Mouse (Mus musculus): ENCODE results near the gene Lrch1. TPM values are rescaled to one million over a fixed set of nuclear protein-coding genes. Genes with fewer than 3 reads are reported as not detected.

Gene Lrch1
- polyA plus RNA-seq, 1 experiment from 2014 or later: 12.2 TPM

DNA sequence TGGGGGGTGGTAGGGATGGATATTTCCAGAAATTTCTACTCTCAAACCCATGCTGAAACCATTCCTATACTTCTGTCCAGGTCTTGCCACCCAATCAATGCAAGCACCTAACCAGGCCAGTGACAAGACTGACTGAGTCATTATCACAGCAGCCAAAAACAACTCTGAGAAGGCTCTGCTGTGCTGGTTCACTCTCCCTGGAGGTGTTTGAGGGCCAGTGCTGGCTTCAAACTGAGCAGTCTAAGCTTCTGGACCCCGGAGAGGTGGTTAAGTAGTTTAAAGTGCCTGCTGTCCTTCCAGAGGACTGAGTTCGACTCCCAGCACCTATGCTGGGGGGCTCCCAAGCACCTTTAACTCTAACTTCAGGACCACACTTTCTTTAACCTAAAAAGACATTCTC is 107.3 kb downstream of the Lrch1 start:
- 0 out of 2 replicates have a peak overlapping the region, but pooled peaks have one; percentile 49 for H3K27ac ChIP-seq (replicated peaks)
- WGBS: 82% methylated on average over 2 of the region's 2 CpGs
- no peak for ATAC-seq (ENCODE audit: low read depth)

DNA sequence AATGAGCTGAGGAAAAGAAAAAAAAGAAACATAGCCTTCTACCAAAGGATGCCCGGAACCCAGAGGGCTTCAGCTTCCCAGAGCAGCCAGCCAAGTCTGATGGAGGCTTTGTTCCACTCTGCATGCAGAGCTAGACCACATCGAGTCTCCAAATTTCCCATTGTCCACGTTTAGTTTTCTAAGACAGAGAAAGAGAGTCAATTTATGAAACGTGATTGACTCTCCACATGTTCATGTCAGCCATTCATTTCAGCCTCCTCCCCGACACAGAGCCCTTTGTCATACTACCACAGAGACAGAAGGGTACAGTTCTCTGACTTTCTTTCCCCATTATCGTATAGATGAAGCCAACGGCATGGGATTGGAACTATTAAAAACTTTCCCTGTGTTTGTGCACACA is 108.9 kb downstream of the Lrch1 start:
- Histone ChIP-seq H3K9ac (no peak overlapping the region), H3K4me1 (replicated peaks) (peaks cover 19% of the 10 kb centered on the region; the same call in 1 of the 2 replicates), H3K9me3 (no peaks in the 10 kb centered on the region), H3K4me2 (no peak overlapping the region), H3K27ac (replicated peaks) (no peak overlapping the region), H3K27me3 (no peaks in the 10 kb centered on the region), H3K4me3 (no peak overlapping the region), H3K36me3 (no peaks in the 10 kb centered on the region)
- WGBS: 73% methylated on average over 7 of the region's 7 CpGs
- no peak for ATAC-seq (ENCODE audit: low read depth)

More for the DNA sequence above, 107.3 kb downstream of the Lrch1 start:
- Histone ChIP-seq H3K9ac (no peak overlapping the region), H3K4me3 (no peak overlapping the region), H3K4me1 (replicated peaks) (peaks cover 26% of the 10 kb centered on the region; the same call in 1 of the 2 replicates), H3K9me3 (no peaks in the 10 kb centered on the region), H3K36me3 (no peaks in the 10 kb centered on the region), H3K4me2 (no peak overlapping the region), H3K27me3 (no peaks in the 10 kb centered on the region)

DNA sequence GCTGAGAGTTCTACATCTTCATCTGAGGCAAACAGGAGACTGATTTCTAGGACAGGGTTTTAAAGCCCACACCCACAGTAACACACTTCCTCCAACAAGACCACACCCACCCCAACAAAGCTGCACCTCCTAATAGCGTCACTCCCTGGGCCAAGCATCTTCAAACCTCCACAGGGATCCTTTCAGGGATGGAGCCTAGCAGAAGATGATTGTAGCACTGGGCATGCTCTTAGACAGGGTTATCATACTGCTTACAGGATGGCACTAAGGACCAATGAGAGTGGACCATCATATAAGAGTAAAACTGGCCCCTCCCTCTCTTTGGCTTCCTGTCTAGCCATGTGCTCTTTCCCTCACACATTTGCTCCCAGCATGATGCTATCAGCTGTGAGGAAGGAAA is 112.7 kb downstream of the Lrch1 start:
- H3K9ac ChIP-seq: no peak overlapping the region
- no peak overlapping the region for H3K4me2 ChIP-seq
- H3K4me3 ChIP-seq: no peak overlapping the region
- H3K27ac ChIP-seq (replicated peaks): no peak overlapping the region
- 64% methylated on average over 1 of the region's 1 CpGs for WGBS
- peaks cover 18% of the 10 kb centered on the region for H3K4me1 ChIP-seq (replicated peaks)
- H3K9me3 ChIP-seq: no peaks in the 10 kb centered on the region
- no peak for ATAC-seq (ENCODE audit: low read depth)
- no peaks in the 10 kb centered on the region for H3K27me3 ChIP-seq
- H3K36me3 ChIP-seq: no peaks in the 10 kb centered on the region

DNA sequence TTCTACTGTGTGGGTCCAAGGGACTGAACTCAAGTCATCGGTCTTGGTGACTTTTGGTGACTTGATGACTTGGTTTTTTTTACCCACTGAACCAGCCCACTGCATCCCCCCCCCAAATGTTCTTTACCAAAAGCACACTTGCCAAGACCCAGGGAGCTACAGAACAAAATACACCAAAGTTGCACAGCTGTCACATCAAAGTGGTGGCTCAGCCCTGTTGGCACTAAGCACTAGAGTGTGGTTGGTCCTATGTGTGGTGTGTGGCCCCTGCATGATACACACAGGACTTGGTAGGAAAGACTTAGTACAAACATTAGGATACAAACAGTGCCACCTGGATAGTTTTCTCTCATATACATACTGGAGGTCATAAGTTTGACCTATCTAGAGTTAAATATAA is 113.5 kb downstream of the Lrch1 start:
- Histone ChIP-seq H3K9ac (no peak overlapping the region), H3K36me3 (no peaks in the 10 kb centered on the region), H3K4me3 (no peak overlapping the region), H3K4me1 (replicated peaks) (peaks cover 20% of the 10 kb centered on the region), H3K4me2 (no peak overlapping the region), H3K9me3 (no peaks in the 10 kb centered on the region), H3K27ac (replicated peaks) (no peak overlapping the region), H3K27me3 (no peaks in the 10 kb centered on the region)
- WGBS: 96% methylated on average over 1 of the region's 1 CpGs
- ATAC-seq (ENCODE audit: low read depth): no peak

DNA sequence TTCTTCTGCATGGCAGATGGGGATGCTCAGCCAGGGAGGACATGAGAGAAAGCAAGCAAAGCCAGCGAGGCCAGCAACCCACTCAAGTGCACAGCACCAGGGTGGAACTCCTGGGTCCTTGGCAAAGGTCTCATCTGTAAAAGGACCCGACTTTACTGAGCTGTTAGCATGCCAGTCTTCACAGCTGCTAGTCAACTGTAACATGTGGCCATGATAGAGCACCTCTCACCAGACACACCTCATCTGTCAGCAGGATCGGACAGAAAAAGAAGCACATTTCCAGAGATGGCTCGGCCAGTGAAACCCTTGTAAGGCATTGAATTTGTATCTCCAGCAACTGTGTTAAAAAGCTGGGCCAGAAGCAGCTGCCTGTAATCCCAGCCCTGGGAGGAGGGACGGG is 116.0 kb downstream of the Lrch1 start:
- no peak for ATAC-seq (ENCODE audit: low read depth)
- Histone ChIP-seq H3K4me3 (no peak overlapping the region), H3K9ac (no peak overlapping the region), H3K9me3 (no peaks in the 10 kb centered on the region), H3K27me3 (no peaks in the 10 kb centered on the region), H3K36me3 (no peaks in the 10 kb centered on the region), H3K4me1 (replicated peaks) (peaks cover 20% of the 10 kb centered on the region), H3K27ac (replicated peaks) (peak overlapping the region; percentile 28; the same call in 1 of the 2 replicates), H3K4me2 (no peak overlapping the region)
- 77% methylated on average over 5 of the region's 5 CpGs for WGBS

DNA sequence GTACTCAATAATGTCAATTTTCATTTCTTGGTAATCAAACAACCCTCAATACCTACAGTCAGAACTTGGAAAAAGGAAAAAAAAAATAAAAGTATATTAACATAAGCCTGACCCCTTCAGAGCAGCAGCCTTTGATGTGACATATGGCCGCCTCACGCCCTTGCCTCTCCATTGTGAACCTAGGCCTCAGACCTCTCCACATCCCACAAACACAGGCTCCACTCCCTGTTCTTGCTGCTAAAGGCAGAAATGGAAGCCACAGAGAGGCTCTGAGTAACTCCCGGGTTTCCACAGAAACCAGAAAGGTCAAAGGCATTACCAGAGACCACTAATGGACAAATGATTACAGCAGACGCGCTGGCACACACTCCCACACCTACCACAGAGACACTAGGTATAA is 116.6 kb downstream of the Lrch1 start:
- ATAC-seq (ENCODE audit: low read depth): no peak
- Histone ChIP-seq H3K9ac (no peak overlapping the region), H3K4me3 (no peak overlapping the region), H3K9me3 (no peaks in the 10 kb centered on the region), H3K27me3 (no peaks in the 10 kb centered on the region), H3K27ac (replicated peaks) (no peak overlapping the region), H3K36me3 (no peaks in the 10 kb centered on the region), H3K4me2 (no peak overlapping the region), H3K4me1 (replicated peaks) (peaks cover 20% of the 10 kb centered on the region)
- 69% methylated on average over 5 of the region's 5 CpGs for WGBS

DNA sequence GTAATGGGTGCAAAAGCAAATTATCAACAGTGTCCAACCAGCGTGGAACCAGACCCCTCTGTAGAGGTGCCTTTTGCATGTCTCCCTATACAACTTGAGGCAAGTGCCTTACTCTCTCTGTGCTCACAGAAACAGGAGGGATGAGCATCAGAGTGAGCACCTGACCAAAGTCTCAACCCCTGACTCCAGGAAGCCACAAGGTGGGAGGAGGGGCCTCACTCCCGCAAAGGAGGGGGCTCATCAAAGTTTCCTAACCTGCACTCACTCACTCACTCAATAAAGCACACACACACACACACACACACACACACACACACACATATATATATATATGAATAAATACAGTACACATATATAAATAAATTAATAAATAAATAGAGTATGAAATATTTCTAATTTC is 117.1 kb downstream of the Lrch1 start:
- Histone ChIP-seq H3K4me1 (replicated peaks) (peaks cover 20% of the 10 kb centered on the region), H3K36me3 (peaks cover 2% of the 10 kb centered on the region; the same call in 1 of the 2 replicates), H3K27ac (replicated peaks) (no peak overlapping the region), H3K9me3 (no peaks in the 10 kb centered on the region), H3K27me3 (no peaks in the 10 kb centered on the region), H3K4me2 (no peak overlapping the region), H3K4me3 (no peak overlapping the region), H3K9ac (no peak overlapping the region)
- WGBS: 73% methylated on average over 2 of the region's 2 CpGs
- ATAC-seq (ENCODE audit: low read depth): no peak

DNA sequence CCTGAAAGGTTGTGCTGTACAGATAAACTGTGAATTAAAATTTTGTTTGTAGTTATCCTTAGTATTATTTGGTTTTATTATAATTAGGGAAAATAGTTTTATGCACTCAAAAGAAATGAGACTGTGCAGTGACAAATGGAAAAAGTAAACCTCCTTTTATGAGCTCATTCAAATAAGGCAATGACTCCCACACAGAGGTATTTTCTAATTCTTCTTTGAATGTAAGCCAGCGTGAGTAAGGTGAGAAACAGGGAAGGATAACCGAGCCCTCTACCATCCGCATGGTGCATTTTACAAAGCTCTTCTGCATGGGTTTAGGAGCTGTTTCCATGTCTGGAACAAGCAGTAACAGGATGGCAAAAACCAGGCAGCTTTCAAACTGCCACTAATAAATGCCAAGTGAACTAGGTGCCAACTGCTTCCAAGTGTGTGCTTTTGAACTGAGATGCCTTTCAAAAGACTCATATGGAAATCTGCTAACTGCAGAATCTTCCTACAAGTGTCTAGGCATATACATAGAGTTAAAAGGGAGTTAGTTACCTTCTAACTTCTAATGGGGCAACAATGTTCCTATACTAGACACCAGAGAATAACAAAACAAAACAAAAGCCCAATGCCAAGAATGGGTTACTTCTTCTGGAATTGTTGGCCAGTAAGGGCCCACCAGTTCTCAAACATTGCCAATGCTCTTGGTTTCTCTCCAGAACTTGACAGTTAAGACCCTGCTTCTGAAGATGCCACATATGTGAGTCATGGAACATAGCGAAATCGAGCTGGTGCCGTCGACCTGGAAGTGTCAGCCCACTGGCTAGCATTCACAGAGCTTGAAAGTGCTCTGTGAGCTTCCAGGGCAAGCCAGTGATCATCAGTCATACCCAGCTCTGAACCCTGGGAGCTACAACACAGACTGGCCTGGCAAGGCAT is 124.7 kb downstream of the Lrch1 start:
- peaks cover 4% of the 10 kb centered on the region for H3K36me3 ChIP-seq
- H3K9ac ChIP-seq: no peak overlapping the region
- no peak overlapping the region for H3K27ac ChIP-seq (replicated peaks)
- no peaks in the 10 kb centered on the region for H3K9me3 ChIP-seq
- no peaks in the 10 kb centered on the region for H3K27me3 ChIP-seq
- WGBS: 92% methylated on average over 7 of the region's 7 CpGs
- H3K4me2 ChIP-seq: no peak overlapping the region
- 0 out of 2 replicates have a peak, but pooled peaks cover 13% of the 10 kb centered on the region for H3K4me1 ChIP-seq (replicated peaks)
- no peak for ATAC-seq (ENCODE audit: low read depth)
- no peak overlapping the region for H3K4me3 ChIP-seq

DNA sequence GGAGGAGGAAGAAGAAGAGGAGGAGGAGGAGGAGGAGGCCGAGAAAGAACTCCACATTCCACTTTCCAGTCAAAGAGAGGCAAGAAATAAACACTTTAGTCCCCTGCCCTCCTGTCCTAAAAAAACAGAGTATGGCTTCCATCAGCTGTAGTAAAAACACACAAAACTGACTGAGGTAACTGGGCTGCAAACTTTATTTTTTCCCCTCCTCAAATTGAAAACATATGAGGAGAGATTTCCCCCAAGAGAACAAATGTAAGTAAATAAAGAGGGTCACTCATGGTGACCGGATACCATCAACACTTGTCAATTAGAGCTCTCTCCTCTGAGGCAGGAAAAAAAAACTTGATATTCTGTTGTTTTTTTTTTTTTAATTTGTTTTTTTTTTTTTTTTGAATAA is 125.6 kb downstream of the Lrch1 start:
- H3K4me3 ChIP-seq: no peak overlapping the region
- H3K9ac ChIP-seq: no peak overlapping the region
- peaks cover 4% of the 10 kb centered on the region for H3K36me3 ChIP-seq
- H3K4me1 ChIP-seq (replicated peaks): 0 out of 2 replicates have a peak, but pooled peaks cover 13% of the 10 kb centered on the region
- no peak overlapping the region for H3K4me2 ChIP-seq
- no peak for ATAC-seq (ENCODE audit: low read depth)
- no peaks in the 10 kb centered on the region for H3K27me3 ChIP-seq
- H3K9me3 ChIP-seq: no peaks in the 10 kb centered on the region
- WGBS: 86% methylated on average over 2 of the region's 2 CpGs
- no peak overlapping the region for H3K27ac ChIP-seq (replicated peaks)

DNA sequence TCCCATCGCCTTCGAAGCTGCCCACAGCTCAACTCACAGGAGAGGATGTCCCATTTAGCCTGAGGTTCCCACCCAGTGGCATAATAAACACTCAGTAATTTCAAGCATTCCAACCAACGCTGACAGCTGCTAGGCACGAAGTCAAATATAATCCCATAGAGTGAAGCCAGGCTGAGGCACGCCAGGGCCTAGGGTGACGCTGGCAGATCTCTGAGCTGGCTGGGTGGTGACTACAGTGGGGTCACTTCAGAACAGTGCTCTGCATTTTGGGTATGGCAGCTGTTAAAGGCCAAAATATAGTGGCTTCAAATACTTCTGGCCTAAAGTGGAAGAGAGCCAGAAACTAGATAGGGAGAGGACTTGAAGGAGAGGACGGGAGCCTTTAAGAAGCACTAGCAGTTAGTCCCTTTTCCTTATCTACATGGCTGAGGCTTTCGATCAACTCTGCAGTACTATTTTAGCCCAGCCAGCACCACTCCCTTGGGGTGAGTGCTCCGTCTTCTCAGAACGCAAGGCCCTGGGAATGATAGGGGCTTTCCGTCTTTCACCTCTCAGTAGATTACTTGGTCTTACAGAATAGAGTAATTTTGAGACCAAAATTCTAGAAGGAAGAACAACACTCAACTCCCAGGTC is 127.4 kb downstream of the Lrch1 start:
- WGBS: 87% methylated on average over 11 of the region's 11 CpGs
- Histone ChIP-seq H3K4me1 (replicated peaks) (peaks cover 26% of the 10 kb centered on the region; the same call in 1 of the 2 replicates), H3K36me3 (no peaks in the 10 kb centered on the region; the same call in 1 of the 2 replicates), H3K4me3 (no peak overlapping the region), H3K9ac (0 out of 2 replicates have a peak overlapping the region, but pooled peaks have one; percentile 13), H3K9me3 (no peaks in the 10 kb centered on the region), H3K27me3 (no peaks in the 10 kb centered on the region), H3K27ac (replicated peaks) (no peak overlapping the region), H3K4me2 (no peak overlapping the region)
- ATAC-seq (ENCODE audit: low read depth): no peak

DNA sequence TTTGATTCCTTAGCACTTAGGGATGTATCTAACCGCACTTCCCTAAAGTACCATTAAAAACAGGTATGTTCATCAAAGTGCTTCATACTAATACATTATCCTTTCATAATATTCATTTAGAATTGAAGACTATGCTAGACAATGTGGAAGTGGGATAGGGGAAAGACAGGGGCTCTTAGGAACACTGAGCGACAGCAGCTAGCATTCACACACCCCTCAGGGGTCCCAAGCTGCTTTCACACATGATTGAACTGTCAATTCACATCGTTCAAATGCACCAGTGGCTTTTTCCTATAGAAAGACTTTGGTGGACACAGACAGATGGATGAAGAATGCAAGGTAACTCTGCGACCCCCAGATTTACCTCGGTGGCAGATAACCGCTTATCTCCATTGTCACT is 131.0 kb downstream of the Lrch1 start:
- Histone ChIP-seq H3K27me3 (no peaks in the 10 kb centered on the region), H3K36me3 (no peaks in the 10 kb centered on the region; the same call in none of the 2 replicates), H3K4me3 (no peak overlapping the region), H3K9ac (no peak overlapping the region), H3K4me2 (no peak overlapping the region), H3K27ac (replicated peaks) (no peak overlapping the region), H3K4me1 (replicated peaks) (peaks cover 50% of the 10 kb centered on the region), H3K9me3 (no peaks in the 10 kb centered on the region)
- ATAC-seq (ENCODE audit: low read depth): no peak
- 47% methylated on average over 6 of the region's 6 CpGs for WGBS
